Mouse (Mus musculus) hindbrain, postnatal 0 days (tissue): Measurements from ENCODE around the gene Gramd1a. TPM values are rescaled to one million over a fixed set of nuclear protein-coding genes. Genes with fewer than 3 reads are reported as not detected.
A peak's percentile ranks its signal among the peaks of the same experiment; 100 is the strongest.

Experiments used
- ATAC-seq: fragments of 200-750 bp; cut with Nextera tagmentation; 2 replicates; pipeline ENCODE4 v1.8.0; 2017; ENCODE audit warnings: mild to moderate bottlenecking, moderate TSS enrichment, moderate library complexity
- DNase-seq: peaks from one replicate; pipeline ENCODE4 v3.0.0-alpha.2; 2015; ENCODE audit warnings: low spot score
- H3K27ac ChIP-seq: fragments of 300-500 bp; sonication (generic); 2 replicates; pipeline ENCODE4 v1.5.1; 2014; ENCODE audit warnings: mild to moderate bottlenecking
- H3K27me3 ChIP-seq: fragments of 300-500 bp; sonication (generic); 2 replicates; pipeline ENCODE4 v1.6.1; 2014; ENCODE audit warnings: low read length, mixed read lengths; ENCODE audit not compliant: insufficient read depth
- H3K36me3 ChIP-seq: fragments of 300-500 bp; sonication (generic); 2 replicates; pipeline ENCODE4 v1.6.1; 2014; ENCODE audit warnings: low read length, mixed read lengths; ENCODE audit not compliant: insufficient read depth
- H3K4me1 ChIP-seq: fragments of 300-500 bp; sonication (generic); 2 replicates; pipeline ENCODE4 v1.6.1; 2014; ENCODE audit warnings: antibody characterized with exemption, low read length, mixed read lengths; ENCODE audit not compliant: insufficient read depth
- H3K4me2 ChIP-seq: fragments of 300-500 bp; sonication (generic); 2 replicates; pipeline ENCODE4 v1.6.1; 2014; ENCODE audit warnings: low read depth, mild to moderate bottlenecking, low read length, moderate library complexity, mixed read lengths
- H3K4me3 ChIP-seq: fragments of 300-500 bp; sonication (generic); 2 replicates; pipeline ENCODE4 v1.5.1; 2014; ENCODE audit warnings: low read length
- H3K9ac ChIP-seq: fragments of 300-500 bp; sonication (generic); replicated peaks from 2 replicates; pipeline ENCODE4 v1.6.1; 2014; ENCODE audit warnings: mild to moderate bottlenecking, low read length, moderate library complexity, mixed read lengths
- H3K9me3 ChIP-seq: fragments of 300-500 bp; sonication (generic); 2 replicates; pipeline ENCODE4 v1.6.1; 2016; ENCODE audit warnings: low read length, mixed read lengths
- CTCF ChIP-seq: IDR thresholded peaks from 2 replicates; pipeline ENCODE4 v1.5.1; 2016; ENCODE audit warnings: antibody characterized with exemption, control low read depth, low read depth
- WGBS: fragments of 180-500 bp; shearing (Covaris S2); extraction: QIAGEN DNeasy Blood & Tissue Kit; methylation state at CpG from one replicate; pipeline ENCODE4 v1.1.7; 2014; 5-methylcytosine and 5-hydroxymethylcytosine counted together
- polyA plus RNA-seq: library from polyadenylated mRNA; unstranded; fragments of >200 nt; fragmentation: Nextera tagmentation; extraction: Ambion mirVana; gene quantifications from 2 replicates; pipeline ENCODE4 v1.2.1, GENCODE M21; 2015
- total RNA-seq: library from RNA; depleted of rRNA; stranded (reverse); fragments of >200 nt; gene quantifications from 2 replicates; pipeline ENCODE4 v1.2.3, GENCODE M21; 2014

The Gramd1a gene
- total and polyA plus RNA-seq, 2 experiments from 2014 or later: 143 to 256 TPM

DNA sequence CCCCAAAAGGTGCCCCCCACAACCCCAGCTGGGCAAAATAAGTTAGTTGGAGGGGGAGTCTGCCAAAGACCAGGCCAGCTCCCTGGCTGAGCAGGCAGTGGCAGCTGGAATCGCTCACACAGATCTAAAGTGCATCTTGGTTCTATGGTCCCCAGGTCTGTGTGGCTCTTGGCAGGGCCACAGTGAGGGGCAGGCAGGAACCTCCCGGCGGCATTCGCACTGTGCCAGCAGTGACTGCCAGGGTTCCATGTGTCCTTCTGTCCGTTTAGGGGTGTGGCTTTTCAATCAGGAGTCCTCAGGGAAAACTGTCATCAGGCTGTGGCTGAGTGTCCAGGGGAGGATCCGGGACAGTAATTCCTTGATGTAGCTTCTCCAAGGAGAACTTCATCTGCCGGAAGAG lies 25.5 kb downstream of the Gramd1a start:
- TF ChIP-seq CTCF: no peak
- WGBS: 82% methylated on average over 7 of the region's 7 CpGs
- H3K36me3 ChIP-seq: peaks cover 61% of the 10 kb centered on the region
- H3K4me3 ChIP-seq: no peak overlapping the region
- no peak overlapping the region for H3K4me2 ChIP-seq
- H3K27ac ChIP-seq: no peak overlapping the region
- no peak overlapping the region for H3K9ac ChIP-seq
- no peak for DNase-seq
- no peak for ATAC-seq
- H3K9me3 ChIP-seq: no peaks in the 10 kb centered on the region
- H3K27me3 ChIP-seq: peaks cover 5% of the 10 kb centered on the region; the same call in 1 of the 2 replicates
- no peaks in the 10 kb centered on the region for H3K4me1 ChIP-seq

DNA sequence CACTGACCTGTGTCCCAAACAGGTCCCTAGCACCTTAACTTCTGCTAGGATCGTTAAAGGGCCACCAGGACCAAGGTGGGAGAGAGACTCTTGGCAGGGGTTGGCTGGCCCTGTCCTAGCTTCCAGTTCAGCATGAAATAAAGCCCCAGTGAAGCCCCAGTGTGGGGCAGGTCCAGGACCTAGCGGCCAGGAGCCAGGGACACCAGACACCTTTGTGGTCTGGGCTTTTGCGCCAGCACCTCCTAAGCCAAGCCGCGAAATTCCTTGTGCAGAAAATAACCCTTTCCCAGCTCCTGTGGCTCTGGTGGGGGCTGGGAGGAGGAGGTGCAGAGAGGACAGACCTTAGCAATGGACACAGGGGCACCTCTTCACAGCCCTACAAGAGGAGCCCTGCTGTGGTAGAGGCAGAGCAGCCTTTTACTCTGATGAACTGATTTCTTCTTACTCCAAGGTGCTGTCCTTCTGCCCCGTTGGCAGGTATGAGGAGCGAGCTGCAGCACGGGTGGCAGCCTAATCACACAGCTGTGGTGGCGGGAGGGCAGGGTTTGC lies 27.5 kb downstream of the Gramd1a start:
- no peak for TF ChIP-seq CTCF
- H3K36me3 ChIP-seq: peaks cover 41% of the 10 kb centered on the region
- no peak for DNase-seq

DNA sequence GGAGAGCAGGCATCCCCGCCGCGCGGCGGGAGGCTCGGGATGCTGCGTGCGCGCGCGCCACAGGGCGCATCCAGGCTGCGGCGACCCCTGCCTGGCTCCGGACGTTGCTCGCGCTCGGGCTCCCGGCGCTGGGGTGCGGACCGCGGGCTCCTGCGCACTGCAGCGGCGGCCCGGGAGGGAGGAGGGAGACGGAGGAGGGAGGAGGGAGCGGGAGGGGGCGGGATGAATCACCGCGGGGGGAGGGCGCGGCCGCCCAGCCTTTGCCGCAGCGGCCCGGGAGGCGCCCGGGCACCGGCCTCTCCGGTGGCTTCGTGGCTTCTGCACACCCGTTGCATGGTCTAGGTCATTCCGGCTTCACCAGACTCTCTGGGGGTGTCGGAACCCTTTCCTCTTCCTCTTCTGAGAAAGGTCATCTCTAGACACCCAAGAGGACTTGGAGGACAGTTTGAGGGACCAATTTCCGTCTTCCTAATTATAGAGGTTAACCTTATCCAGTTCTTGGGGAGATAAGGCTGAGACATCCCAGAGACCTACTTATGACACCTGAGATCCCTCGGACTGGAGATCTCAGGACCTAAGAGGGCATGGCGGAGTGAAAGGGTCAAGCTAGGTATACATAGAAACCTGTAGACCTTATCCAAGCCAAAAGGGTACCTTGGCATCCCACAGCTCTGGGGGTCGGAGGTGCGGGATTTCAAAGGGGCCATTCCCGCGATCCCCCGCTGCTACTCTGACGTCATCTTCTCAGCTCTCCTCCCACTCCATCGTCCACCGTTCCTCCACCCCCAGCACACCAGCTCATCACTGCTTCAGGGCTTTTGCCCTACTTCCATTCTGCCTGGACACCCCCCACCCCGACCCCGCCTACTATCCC lies 28.6 kb downstream of the Gramd1a start, which contains the start of gene Scn1b:
Gene Scn1b (minus strand): TSS at position 153 of the 874 bp plus-strand sequence.
- no peaks in the 10 kb centered on the region for H3K4me1 ChIP-seq
- ATAC-seq: peak; percentile 45
- peak within 1 kb of the TSS; percentile 84 for H3K4me2 ChIP-seq
- H3K4me3 ChIP-seq: peak within 1 kb of the TSS; percentile 63
- H3K27ac ChIP-seq: peak within 1 kb of the TSS; percentile 75
- 1% methylated on average over 46 of the region's 60 CpGs for WGBS
- peak within 1 kb of the TSS; percentile 78 for H3K9ac ChIP-seq
- DNase-seq: peak; percentile 72
- TF ChIP-seq CTCF: no peak
- peaks cover 30% of the 10 kb centered on the region for H3K36me3 ChIP-seq
- peaks cover 5% of the 10 kb centered on the region; the same call in 1 of the 2 replicates for H3K27me3 ChIP-seq
- H3K9me3 ChIP-seq: no peaks in the 10 kb centered on the region

More for the DNA sequence above, 27.5 kb downstream of the Gramd1a start:
- no peaks in the 10 kb centered on the region for H3K9me3 ChIP-seq
- H3K4me2 ChIP-seq: no peak overlapping the region
- no peak overlapping the region for H3K9ac ChIP-seq
- H3K27ac ChIP-seq: peak overlapping the region; percentile 75
- ATAC-seq: peak; percentile 4; the same call in 1 of the 2 replicates
- H3K4me3 ChIP-seq: no peak overlapping the region
- H3K27me3 ChIP-seq: peaks cover 5% of the 10 kb centered on the region; the same call in 1 of the 2 replicates
- WGBS: 63% methylated on average over 9 of the region's 9 CpGs
- no peaks in the 10 kb centered on the region for H3K4me1 ChIP-seq

DNA sequence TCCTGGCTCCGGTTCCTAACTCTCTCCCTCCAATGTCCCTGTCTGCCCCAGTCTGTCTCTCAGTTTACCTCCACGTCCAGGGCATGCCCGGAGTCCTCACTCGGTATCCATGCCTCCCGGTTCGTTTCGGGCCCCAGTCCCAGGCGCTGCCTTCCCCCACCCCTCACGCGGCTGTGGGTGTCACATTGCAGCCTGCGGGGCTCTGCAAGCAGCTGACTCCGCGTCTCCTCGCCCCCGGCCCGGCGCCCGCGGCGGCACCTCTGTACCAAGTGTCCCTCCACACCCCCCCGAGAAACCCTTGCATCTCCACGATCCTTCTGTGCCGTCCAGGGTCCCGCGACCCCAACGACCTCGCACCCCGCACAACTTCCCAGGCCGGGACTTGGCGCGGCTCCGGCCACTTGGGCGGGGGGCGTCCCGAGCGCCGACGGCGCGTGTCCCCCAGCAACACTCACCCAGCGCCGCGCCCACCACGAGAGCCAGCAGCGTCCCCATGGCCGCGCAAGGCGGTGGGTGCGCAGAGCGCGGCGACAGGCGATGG lies 29.4 kb downstream of the Gramd1a start:
- Histone ChIP-seq H3K4me3 (peak overlapping the region; percentile 63), H3K4me2 (peak overlapping the region; percentile 84), H3K9me3 (no peaks in the 10 kb centered on the region), H3K27ac (peak overlapping the region; percentile 75), H3K4me1 (no peaks in the 10 kb centered on the region), H3K9ac (peak overlapping the region; percentile 78), H3K27me3 (peaks cover 5% of the 10 kb centered on the region; the same call in 1 of the 2 replicates), H3K36me3 (peaks cover 22% of the 10 kb centered on the region)
- DNase-seq (no peak), ATAC-seq (no peak)
- no peak for TF ChIP-seq CTCF
- WGBS: 4% methylated on average over 40 of the region's 53 CpGs

DNA sequence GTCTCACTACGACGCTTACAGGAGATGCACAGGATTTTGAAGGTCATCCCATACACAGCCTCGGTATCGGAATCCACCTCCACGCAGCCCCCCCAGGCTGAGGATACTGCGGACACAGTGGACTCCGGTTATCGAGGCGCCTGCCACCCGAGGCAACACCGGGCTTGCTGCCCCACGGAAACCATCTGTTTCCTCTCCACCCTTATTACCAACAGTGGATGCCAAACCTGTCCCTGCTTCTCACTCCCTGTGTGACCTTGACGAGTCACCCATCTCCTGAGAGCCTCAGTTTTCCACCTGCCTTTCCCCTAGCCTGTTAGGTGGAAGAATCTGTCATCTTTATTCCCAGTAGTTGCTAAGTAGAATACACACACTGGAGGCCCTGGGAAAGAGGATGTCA lies 30.6 kb downstream of the Gramd1a start:
- H3K9me3 ChIP-seq: no peaks in the 10 kb centered on the region
- no peak overlapping the region for H3K4me3 ChIP-seq
- H3K36me3 ChIP-seq: peaks cover 14% of the 10 kb centered on the region
- DNase-seq (no peak), ATAC-seq (no peak)
- no peaks in the 10 kb centered on the region for H3K4me1 ChIP-seq
- no peak overlapping the region for H3K9ac ChIP-seq
- 79% methylated on average over 13 of the region's 13 CpGs for WGBS
- H3K4me2 ChIP-seq: peak overlapping the region; percentile 84
- H3K27ac ChIP-seq: no peak overlapping the region
- peaks cover 5% of the 10 kb centered on the region; the same call in 1 of the 2 replicates for H3K27me3 ChIP-seq
- no peak for TF ChIP-seq CTCF

DNA sequence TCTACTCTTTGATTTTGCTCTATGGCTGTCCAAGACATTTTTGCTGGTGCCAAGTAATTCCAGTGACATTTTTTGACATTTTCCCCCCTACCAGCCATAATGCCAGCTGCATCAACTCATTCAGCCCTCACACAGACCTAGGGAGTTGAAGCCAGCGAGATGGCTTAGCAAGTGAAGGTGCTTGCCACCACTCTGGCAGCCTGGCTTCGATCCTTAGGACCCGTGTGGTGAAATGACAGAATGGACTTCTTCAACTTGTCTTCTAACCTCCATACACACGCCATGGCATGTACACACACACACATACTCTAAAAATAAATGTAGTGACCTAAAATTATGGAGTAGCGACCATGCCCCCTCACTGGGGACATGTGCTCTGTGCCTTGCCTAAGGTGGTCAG lies 31.3 kb downstream of the Gramd1a start:
- Histone ChIP-seq H3K27me3 (peaks cover 5% of the 10 kb centered on the region; the same call in 1 of the 2 replicates), H3K4me3 (no peak overlapping the region), H3K27ac (no peak overlapping the region), H3K9me3 (no peaks in the 10 kb centered on the region), H3K9ac (no peak overlapping the region), H3K4me1 (no peaks in the 10 kb centered on the region), H3K4me2 (no peak overlapping the region), H3K36me3 (peaks cover 7% of the 10 kb centered on the region)
- DNase-seq (no peak), ATAC-seq (no peak)
- 90% methylated on average over 5 of the region's 5 CpGs for WGBS
- TF ChIP-seq CTCF: no peak
